Mouse (Mus musculus) ES-E14 (cell line): ENCODE data around the gene Lin37. TPM values are rescaled to one million over a fixed set of nuclear protein-coding genes. Genes with fewer than 3 reads are reported as not detected.

Experiments
- DNase-seq: peaks from one replicate; pipeline ENCODE4 v3.0.0-alpha.2; 2013; ENCODE audit warnings: low read depth, low spot score
- H3K27ac ChIP-seq: 2 replicates; pipeline ENCODE4 v1.5.1; 2012; ENCODE audit warnings: low read depth, mild to moderate bottlenecking, low read length, moderate library complexity, mixed read lengths; ENCODE audit not compliant: poor library complexity, insufficient read depth, severe bottlenecking
- H3K36me3 ChIP-seq: 2 replicates; pipeline ENCODE4 v1.6.1; 2012; ENCODE audit warnings: mild to moderate bottlenecking, low read length, moderate library complexity, mixed read lengths; ENCODE audit not compliant: control insufficient read depth, poor library complexity, insufficient read depth, severe bottlenecking
- H3K4me1 ChIP-seq, 2 experiments: fragments of 150-350 bp in 1 of 2; sonication (generic) in 1 of 2; 2 replicates each; pipeline ENCODE4 v1.6.1; 2012; ENCODE audit warnings: low read length in 2 of 2, mild to moderate bottlenecking in 1 of 2, mixed read lengths in 1 of 2; ENCODE audit not compliant: control insufficient read depth in 2 of 2, insufficient read depth in 2 of 2, poor library complexity in 1 of 2
- H3K4me3 ChIP-seq, 2 experiments: fragments of 150-350 bp in 1 of 2; sonication (generic) in 1 of 2; 2 replicates each; pipeline ENCODE4 v1.5.1; 2012; ENCODE audit warnings: low read length in 2 of 2, low read depth in 1 of 2, mild to moderate bottlenecking in 1 of 2, mixed read lengths in 1 of 2; ENCODE audit not compliant: insufficient read depth in 1 of 2, poor library complexity in 1 of 2, severe bottlenecking in 1 of 2
- H3K9ac ChIP-seq: 2 replicates; pipeline ENCODE4 v1.6.1; 2012; ENCODE audit warnings: low read depth, mild to moderate bottlenecking, low read length, mixed read lengths; ENCODE audit not compliant: poor library complexity, insufficient read depth, severe bottlenecking
- H3K9me3 ChIP-seq: fragments of 150-350 bp; sonication (generic); 2 replicates; pipeline ENCODE4 v1.6.1; 2012; ENCODE audit warnings: low read depth, mild to moderate bottlenecking, low read length; ENCODE audit not compliant: control insufficient read depth, insufficient read depth
- CHD2 ChIP-seq: IDR thresholded peaks from 2 replicates; pipeline ENCODE4 v1.6.1; 2014; ENCODE audit warnings: mild to moderate bottlenecking, low read depth, low read length, inconsistent platforms
- HCFC1 ChIP-seq: IDR thresholded peaks from 2 replicates; pipeline ENCODE4 v1.6.1; 2012; ENCODE audit warnings: low read length, inconsistent platforms, borderline replicate concordance; ENCODE audit not compliant: insufficient read depth
- MAFK ChIP-seq: IDR thresholded peaks from 2 replicates; pipeline ENCODE4 v1.6.1; 2014; ENCODE audit warnings: mild to moderate bottlenecking, low read depth, low read length, inconsistent platforms; ENCODE audit not compliant: insufficient read depth
- ZC3H11A ChIP-seq: IDR thresholded peaks from 2 replicates; pipeline ENCODE4 v1.6.1; 2012; ENCODE audit warnings: low read depth, mild to moderate bottlenecking, inconsistent platforms, low read length, borderline replicate concordance
- ZNF384 ChIP-seq: IDR thresholded peaks from 2 replicates; pipeline ENCODE4 v1.6.1; 2012; ENCODE audit warnings: low read depth, low read length, inconsistent platforms
- in situ Hi-C, 2 experiments: fragments of 600-800 bp; cut with MboI; formaldehyde crosslinking; loops; one replicate each; pipeline ENCODE4 v1.15.1; 2025; ENCODE audit warnings: low sequenced_read_pairs in 2 of 2, inconsistent platforms in 1 of 2; ENCODE audit not compliant: unreplicated experiment in 2 of 2
- total RNA-seq: library from RNA; depleted of rRNA; stranded (reverse); fragments of 300-350 nt; gene quantifications from 2 replicates; pipeline ENCODE4 v1.2.3, GENCODE M21; 2012

Lin37 gene
- total RNA-seq, 1 experiment: 12.4 TPM

GRCm38 (mm10) chr7:30591605-30591951 lies 31.9 kb upstream of the Lin37 start:
- peak overlapping the region; percentile 17; the same call in 1 of the 2 replicates for H3K9ac ChIP-seq
- no peaks in the 10 kb centered on the region for H3K9me3 ChIP-seq
- in situ Hi-C loops: no loop called here
- H3K27ac ChIP-seq: no peak overlapping the region
- DNase-seq: no peak
- H3K4me3 ChIP-seq: no peak overlapping the region
- TF ChIP-seq ZC3H11A (no peak), ZNF384 (no peak)
- H3K4me1 ChIP-seq: peaks cover 4 to 30% of the 10 kb centered on the region in 2 experiments
- peaks cover 3% of the 10 kb centered on the region for H3K36me3 ChIP-seq

GRCm38 (mm10) chr7:30590927-30591604 lies 31.4 kb upstream of the Lin37 start:
- DNase-seq: no peak
- Histone ChIP-seq H3K36me3 (peaks cover 8% of the 10 kb centered on the region), H3K9ac (0 out of 2 replicates have a peak overlapping the region, but pooled peaks have one; percentile 10), H3K27ac (no peak overlapping the region), H3K9me3 (no peaks in the 10 kb centered on the region), H3K4me1 (peaks cover 4 to 30% of the 10 kb centered on the region in 2 experiments), H3K4me3 (no peak overlapping the region)
- in situ Hi-C loops: no loop called here
- TF ChIP-seq CHD2 (no peak), ZC3H11A (no peak), HCFC1 (no peak), MAFK (no peak), ZNF384 (no peak)

- DNase-seq: peak; percentile 88
- in situ Hi-C loops: no loop called here
- no peak for TF ChIP-seq HCFC1
- no peak for TF ChIP-seq ZNF384
- no peak for TF ChIP-seq MAFK
- peak; percentile 72; the same call in 1 of the 2 replicates for TF ChIP-seq ZC3H11A
- TF ChIP-seq CHD2: no peak
- H3K9me3 ChIP-seq: no peaks in the 10 kb centered on the region
- peak overlapping the region; percentile 82 to 98 for H3K4me3 ChIP-seq
- peak overlapping the region; percentile 80 for H3K9ac ChIP-seq
- H3K36me3 ChIP-seq: peaks cover 22% of the 10 kb centered on the region
- H3K4me1 ChIP-seq: peaks cover 4 to 32% of the 10 kb centered on the region in 2 experiments
- peak overlapping the region; percentile 65 for H3K27ac ChIP-seq
Measured at GRCm38 (mm10) chr7:30589435-30590301, 30.0 kb upstream of the Lin37 start.

- in situ Hi-C loops: no loop called here
- Histone ChIP-seq H3K9ac (peak within 1 kb of the TSS; percentile 99), H3K9me3 (no peaks in the 10 kb centered on the region), H3K27ac (peak within 1 kb of the TSS; percentile 91), H3K4me3 (peak within 1 kb of the TSS; percentile 82 to 98), H3K36me3 (peaks cover 30% of the 10 kb centered on the region), H3K4me1 (peaks cover 4 to 29% of the 10 kb centered on the region in 2 experiments)
- DNase-seq: peak; percentile 96
- peak; percentile 77 for TF ChIP-seq CHD2
- peak; percentile 95 for TF ChIP-seq HCFC1
- no peak for TF ChIP-seq MAFK
Measured at GRCm38 (mm10) chr7:30588676-30589434, 29.2 kb upstream of the Lin37 start, which contains the start of gene Kmt2b. Kmt2b (minus strand) TSS chr7:30588726.
